Mouse (Mus musculus): ENCODE results near the gene Spaca4.

GRCm38 (mm10) chr7:45720413-45721233, 5.0 kb downstream of the Spaca4 start, which contains the start of gene Fam83e:
- TF ChIP-seq GATA1 (IDR thresholded peaks at IDR 0.05; ENCODE audit: low read length) (no peak), TAL1 (IDR thresholded peaks at IDR 0.05; ENCODE audit: low read length) (no peak)
